Mouse (Mus musculus): ENCODE data around the gene Cyp4f17.
"Not testable (repeated sequence)": the region's sequence is repeated elsewhere in the genome, so short reads cannot be mapped to it uniquely, and the experiment has no call there.

DNA sequence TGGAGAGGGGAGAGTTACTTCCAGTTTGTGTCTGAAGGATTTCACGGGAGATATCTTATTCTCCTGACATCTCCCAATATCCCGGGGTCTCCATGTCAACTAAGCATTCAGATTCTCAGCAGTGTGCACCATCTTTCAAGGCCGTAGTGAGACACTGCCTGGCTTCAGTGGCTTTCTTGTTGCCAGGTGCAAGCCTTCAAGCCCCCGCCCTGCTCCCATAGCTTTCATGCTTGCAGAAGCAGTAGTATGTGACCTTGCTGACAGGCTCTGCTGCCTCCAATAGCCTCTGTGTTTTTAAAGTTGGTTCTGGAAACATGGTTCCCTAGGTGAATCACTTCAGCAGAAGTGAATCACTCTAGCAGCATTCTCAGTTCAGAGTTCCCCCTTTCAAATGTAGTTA lies 26.5 kb downstream of the Cyp4f17 start:
- not testable (repeated sequence) for TF ChIP-seq CTCF (IDR thresholded peaks at IDR 0.05; ENCODE audit: borderline replicate concordance, control insufficient read depth, extremely low read depth, insufficient read depth, low read length, poor library complexity); POLR2A (IDR thresholded peaks at IDR 0.05; ENCODE audit: control insufficient read depth, extremely low read depth, insufficient read depth, low read length, poor library complexity)

Data from thymus, adult 2 months (tissue).